Mouse (Mus musculus): Measurements from ENCODE around the gene Enho. TPM values are rescaled to one million over a fixed set of nuclear protein-coding genes. Genes with fewer than 3 reads are reported as not detected.

Gene Enho
- polyA plus RNA-seq, 1 experiment, result 0.39 TPM

DNA sequence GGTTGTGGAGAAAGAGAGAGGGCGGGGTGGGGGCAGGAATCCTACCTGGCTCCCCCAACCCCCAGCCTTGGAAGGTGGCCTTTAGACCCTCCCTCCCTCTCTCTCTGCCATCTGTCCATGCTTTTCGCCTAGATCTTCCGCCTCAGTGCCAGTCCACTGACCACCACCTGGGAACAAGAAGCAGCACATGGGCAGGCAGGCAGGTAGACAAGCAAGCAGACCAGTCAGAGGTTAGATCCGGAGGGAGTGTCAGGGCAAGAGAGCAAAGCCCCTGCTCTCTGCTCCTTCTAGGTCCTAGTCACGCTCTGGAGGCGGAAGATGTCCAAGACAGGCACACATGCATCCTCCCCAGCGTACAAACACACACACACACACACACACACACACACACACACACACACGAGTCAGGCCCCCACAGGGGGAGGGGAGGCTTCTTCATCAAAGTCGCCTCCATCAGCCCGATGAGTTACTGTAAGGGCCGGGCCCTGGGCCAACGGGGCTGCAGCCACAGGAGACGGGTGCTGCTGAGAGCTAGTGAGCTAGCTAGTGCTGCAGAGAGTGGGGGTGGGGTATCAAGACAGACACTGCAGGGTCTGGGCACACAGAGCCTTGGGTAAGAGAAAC, 37.0 kb upstream of the Enho start:
- Histone ChIP-seq H3K27me3 (replicated peaks) (peaks cover 89% of the 10 kb centered on the region), H3K4me1 (no peaks in the 10 kb centered on the region), H3K9me3 (no peaks in the 10 kb centered on the region), H3K36me3 (replicated peaks; ENCODE audit: low read length) (no peaks in the 10 kb centered on the region), H3K4me3 (replicated peaks) (no peak overlapping the region)
- TF ChIP-seq FLI1 (IDR thresholded peaks at IDR 0.05; ENCODE audit: low read length) (no peak), GATA1 (IDR thresholded peaks at IDR 0.05; ENCODE audit: borderline replicate concordance, low read length) (no peak)

DNA sequence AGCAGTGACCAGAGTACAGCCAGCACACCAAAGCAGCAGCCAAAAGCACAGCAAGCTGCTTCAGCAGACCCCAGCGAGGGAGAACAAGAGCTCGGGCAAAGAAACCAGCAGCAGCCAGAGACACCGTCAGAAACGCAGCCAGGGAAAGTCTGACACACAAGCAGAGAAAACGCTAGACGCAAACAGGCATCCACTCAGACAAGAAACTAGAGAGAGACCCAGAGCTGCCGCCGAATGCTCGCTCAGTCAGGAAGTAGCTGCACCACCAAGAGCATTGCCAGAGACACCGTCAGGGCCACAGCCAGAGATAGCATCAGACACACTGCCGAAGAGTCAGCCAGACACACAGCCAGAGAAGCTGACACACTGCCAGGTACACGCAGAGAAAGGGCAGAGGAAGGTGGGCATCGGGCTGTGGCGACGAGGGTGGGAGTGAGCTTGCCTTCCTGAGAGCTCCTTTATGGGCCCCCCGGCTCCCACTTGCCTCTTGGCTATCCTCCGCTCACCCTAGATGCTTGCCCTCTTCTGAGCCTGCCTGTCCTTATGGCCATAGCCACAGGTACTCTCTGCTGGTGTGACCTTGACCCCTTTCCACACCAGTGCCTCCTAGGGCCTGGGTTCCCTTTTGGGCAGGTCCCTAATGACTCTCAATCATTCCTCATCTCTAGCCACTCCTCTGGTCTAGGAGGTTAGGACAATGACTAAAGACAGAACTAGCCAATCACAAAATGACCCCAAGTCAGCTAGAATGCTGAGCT, 36.3 kb upstream of the Enho start:
- Histone ChIP-seq H3K27me3 (replicated peaks) (peaks cover 90% of the 10 kb centered on the region), H3K4me3 (replicated peaks) (peak overlapping the region; percentile 38), H3K4me1 (no peaks in the 10 kb centered on the region), H3K9me3 (no peaks in the 10 kb centered on the region), H3K36me3 (replicated peaks; ENCODE audit: low read length) (no peaks in the 10 kb centered on the region)
- TF ChIP-seq FLI1 (IDR thresholded peaks at IDR 0.05; ENCODE audit: low read length) (no peak), GATA1 (IDR thresholded peaks at IDR 0.05; ENCODE audit: borderline replicate concordance, low read length) (no peak)

DNA sequence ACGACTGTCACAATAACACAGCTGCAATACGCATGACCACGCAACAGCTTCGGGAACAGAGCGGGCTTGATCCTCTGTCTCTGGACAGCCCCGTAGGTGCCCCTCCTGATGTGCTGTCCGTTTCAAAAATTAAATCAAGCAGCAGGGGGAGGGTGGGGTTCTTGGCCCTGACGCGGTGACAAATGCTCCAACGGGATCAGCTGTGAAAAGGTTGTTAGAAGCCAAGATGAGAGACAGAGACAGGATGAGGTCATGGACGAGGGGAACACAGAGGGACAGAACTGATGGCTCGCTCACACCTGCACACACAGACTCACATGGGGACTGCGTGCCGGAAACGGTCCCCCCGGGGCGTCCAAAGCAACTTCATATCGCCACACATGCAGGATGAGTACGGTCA, 33.1 kb upstream of the Enho start:
- H3K4me3 ChIP-seq (replicated peaks), result no peak overlapping the region
- no peaks in the 10 kb centered on the region for H3K9me3 ChIP-seq
- H3K36me3 ChIP-seq (replicated peaks; ENCODE audit: low read length), result no peaks in the 10 kb centered on the region
- H3K27me3 ChIP-seq (replicated peaks), result peaks cover 82% of the 10 kb centered on the region
- H3K4me1 ChIP-seq, result no peaks in the 10 kb centered on the region
- TF ChIP-seq FLI1 (IDR thresholded peaks at IDR 0.05; ENCODE audit: low read length) (no peak), GATA1 (IDR thresholded peaks at IDR 0.05; ENCODE audit: borderline replicate concordance, low read length) (no peak)

DNA sequence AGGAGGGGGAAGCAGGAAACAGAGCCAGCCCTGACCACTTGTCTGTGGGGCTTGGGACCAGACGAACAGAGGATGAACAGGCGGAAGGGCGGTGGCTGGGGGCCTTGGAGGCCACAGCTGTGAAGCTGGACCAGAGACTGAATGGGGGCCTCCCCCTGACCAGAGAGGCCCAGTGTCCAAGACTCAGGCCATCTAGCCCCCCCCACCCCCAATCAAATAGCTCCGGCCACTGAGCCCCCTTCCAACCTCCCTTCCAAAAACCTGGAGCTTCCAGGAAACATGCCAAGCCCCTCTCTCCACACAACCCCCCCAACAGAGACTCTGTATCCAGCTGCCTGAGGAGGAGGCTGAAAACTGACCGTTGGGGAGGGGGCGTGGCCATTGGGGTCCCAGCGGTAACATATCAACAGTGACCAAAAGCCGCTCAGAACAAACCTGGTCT, 32.4 kb upstream of the Enho start:
- peaks cover 80% of the 10 kb centered on the region for H3K27me3 ChIP-seq (replicated peaks)
- TF ChIP-seq GATA1 (IDR thresholded peaks at IDR 0.05; ENCODE audit: borderline replicate concordance, low read length), result no peak
- TF ChIP-seq FLI1 (IDR thresholded peaks at IDR 0.05; ENCODE audit: low read length), result no peak
- no peaks in the 10 kb centered on the region for H3K36me3 ChIP-seq (replicated peaks; ENCODE audit: low read length)

DNA sequence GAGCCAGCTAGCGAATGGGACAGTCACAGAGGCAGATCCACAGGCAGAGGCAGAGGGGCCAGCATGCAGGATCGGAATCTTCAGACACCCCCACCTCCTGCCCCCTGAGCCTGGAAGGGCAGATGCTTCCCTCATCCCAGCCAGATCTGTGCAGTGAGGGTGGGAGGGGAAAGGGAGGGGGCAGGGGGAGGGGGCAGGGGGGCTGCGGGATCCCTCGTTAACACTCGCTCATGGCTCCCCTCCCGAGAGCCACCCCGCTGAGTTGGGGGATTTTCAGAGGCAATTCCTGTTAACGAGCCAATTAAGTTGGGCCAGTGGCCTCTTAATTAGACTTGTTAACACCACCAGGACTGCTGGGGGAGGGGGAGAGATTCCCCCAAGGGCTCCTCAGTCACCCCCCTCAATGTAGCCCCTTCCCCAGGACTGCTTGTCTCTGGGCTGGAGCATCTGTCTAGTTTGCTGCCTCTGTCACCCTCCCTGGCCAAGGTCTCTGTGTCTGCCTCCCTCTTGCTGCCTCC, 31.9 kb upstream of the Enho start:
- TF ChIP-seq GATA1 (IDR thresholded peaks at IDR 0.05; ENCODE audit: borderline replicate concordance, low read length) (no peak), FLI1 (IDR thresholded peaks at IDR 0.05; ENCODE audit: low read length) (no peak)
- Histone ChIP-seq H3K36me3 (replicated peaks; ENCODE audit: low read length) (no peaks in the 10 kb centered on the region), H3K27me3 (replicated peaks) (peaks cover 77% of the 10 kb centered on the region), H3K9me3 (no peaks in the 10 kb centered on the region), H3K4me1 (no peaks in the 10 kb centered on the region), H3K4me3 (replicated peaks) (no peak overlapping the region)

More for the DNA sequence above, 32.4 kb upstream of the Enho start:
- no peak overlapping the region for H3K4me3 ChIP-seq (replicated peaks)
- no peaks in the 10 kb centered on the region for H3K9me3 ChIP-seq
- no peaks in the 10 kb centered on the region for H3K4me1 ChIP-seq

DNA sequence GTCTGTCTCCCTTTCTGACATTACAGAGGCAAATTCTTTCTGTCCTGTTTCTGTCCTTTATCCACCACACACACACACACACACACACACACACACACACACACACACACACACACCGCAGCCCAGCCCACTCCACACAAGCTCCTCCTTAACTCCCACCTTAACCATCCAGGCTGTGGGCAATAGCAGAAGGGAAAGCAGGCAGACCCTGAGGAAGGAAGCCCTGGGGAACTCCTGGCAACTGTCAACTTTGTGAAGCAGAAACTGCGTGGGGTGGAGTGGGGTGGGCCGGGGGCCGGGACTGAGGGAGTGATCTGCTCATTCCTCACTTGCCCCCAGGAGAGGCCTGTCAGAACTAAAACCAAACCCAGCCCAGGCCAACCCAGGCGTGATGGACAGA, 31.4 kb upstream of the Enho start:
- no peak overlapping the region for H3K4me3 ChIP-seq (replicated peaks)
- H3K4me1 ChIP-seq, result no peaks in the 10 kb centered on the region
- H3K9me3 ChIP-seq, result no peaks in the 10 kb centered on the region
- no peak for TF ChIP-seq FLI1 (IDR thresholded peaks at IDR 0.05; ENCODE audit: low read length)
- TF ChIP-seq GATA1 (IDR thresholded peaks at IDR 0.05; ENCODE audit: borderline replicate concordance, low read length), result no peak
- H3K36me3 ChIP-seq (replicated peaks; ENCODE audit: low read length), result no peaks in the 10 kb centered on the region
- peaks cover 76% of the 10 kb centered on the region for H3K27me3 ChIP-seq (replicated peaks)

DNA sequence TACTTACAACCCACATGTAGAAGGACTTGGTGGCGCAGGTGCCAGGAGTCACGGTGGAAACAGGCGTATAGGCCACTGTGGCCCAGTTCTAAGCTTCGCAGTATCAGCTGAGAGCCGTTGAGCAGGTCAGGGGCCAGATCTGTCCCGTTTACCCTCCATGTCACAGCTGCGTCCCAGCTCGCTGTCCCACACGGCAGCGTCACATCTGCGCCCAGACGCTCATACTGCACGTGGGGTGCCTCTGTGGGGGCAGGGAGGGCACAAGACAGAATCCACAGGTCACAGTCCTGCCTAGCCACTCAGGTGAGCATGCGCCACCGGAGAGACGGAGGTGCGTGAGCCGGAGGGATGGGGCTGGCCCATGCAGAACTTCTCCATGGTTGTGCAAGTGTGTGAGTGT, 30.7 kb upstream of the Enho start:
- Histone ChIP-seq H3K4me1 (no peaks in the 10 kb centered on the region), H3K36me3 (replicated peaks; ENCODE audit: low read length) (no peaks in the 10 kb centered on the region), H3K9me3 (no peaks in the 10 kb centered on the region), H3K27me3 (replicated peaks) (peaks cover 73% of the 10 kb centered on the region), H3K4me3 (replicated peaks) (no peak overlapping the region)
- TF ChIP-seq FLI1 (IDR thresholded peaks at IDR 0.05; ENCODE audit: low read length), result no peak

DNA sequence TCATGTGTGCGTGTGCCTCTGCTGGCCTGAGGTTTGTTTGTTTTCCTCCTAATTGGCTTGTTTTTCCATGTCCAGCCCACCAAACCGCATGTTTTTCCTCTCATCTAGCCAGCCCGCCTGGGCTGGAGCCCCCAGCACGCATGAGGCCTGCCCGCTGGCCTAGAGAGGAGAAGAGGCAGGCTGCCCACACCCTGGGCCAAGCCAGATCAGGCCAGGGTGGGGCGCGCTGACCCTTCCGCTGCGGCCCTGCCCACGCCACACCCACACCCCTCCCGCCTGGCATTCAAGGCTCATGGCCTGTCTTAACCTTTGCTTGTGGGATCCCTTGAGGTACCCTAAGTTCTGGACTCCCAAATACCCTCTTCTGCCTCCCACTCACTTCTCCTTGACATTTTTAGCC, 26.5 kb upstream of the Enho start:
- TF ChIP-seq GATA1 (IDR thresholded peaks at IDR 0.05; ENCODE audit: borderline replicate concordance, low read length), result no peak
- TF ChIP-seq FLI1 (IDR thresholded peaks at IDR 0.05; ENCODE audit: low read length), result no peak
- no peak overlapping the region for H3K4me3 ChIP-seq (replicated peaks)
- peaks cover 7% of the 10 kb centered on the region; the same call in 1 of the 2 replicates for H3K4me1 ChIP-seq
- H3K27me3 ChIP-seq (replicated peaks), result peaks cover 74% of the 10 kb centered on the region
- H3K36me3 ChIP-seq (replicated peaks; ENCODE audit: low read length), result no peaks in the 10 kb centered on the region
- H3K9me3 ChIP-seq, result no peaks in the 10 kb centered on the region

DNA sequence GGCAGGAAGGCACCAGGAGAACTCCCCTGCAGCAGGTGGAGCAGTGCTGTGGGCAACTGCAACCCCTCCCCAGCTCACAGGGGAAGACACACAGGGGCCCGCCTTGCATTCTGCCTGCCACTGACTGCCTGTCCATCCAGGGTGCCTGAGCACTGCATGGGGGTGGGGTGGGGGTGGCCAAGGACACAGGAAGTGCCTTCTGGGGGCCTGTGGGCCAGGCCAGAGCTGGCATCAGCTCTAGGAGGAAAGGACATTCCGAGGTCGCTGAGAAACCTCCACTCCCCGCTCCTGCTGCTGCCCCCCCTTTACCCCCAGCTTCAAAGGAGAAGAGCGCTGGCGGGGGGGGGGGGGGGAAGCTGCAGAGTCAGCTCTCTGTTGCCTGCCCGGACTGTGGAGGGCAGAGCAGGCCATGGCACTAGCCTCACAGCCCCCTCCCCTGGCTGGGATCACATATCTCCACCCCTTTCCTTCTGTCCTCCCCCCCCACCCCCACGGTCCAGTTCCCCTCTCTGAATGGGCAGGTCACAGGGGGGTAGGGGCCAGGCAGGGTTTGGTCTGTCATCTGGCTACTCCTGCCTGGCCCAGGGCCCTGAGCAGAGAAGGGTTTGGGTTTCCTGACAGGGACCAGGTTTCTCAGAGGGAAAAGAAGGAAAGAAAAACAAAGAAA, 25.0 kb upstream of the Enho start:
- H3K9me3 ChIP-seq, result no peaks in the 10 kb centered on the region
- no peaks in the 10 kb centered on the region for H3K36me3 ChIP-seq (replicated peaks; ENCODE audit: low read length)
- peaks cover 72% of the 10 kb centered on the region for H3K27me3 ChIP-seq (replicated peaks)
- TF ChIP-seq GATA1 (IDR thresholded peaks at IDR 0.05; ENCODE audit: borderline replicate concordance, low read length) (no peak), FLI1 (IDR thresholded peaks at IDR 0.05; ENCODE audit: low read length) (no peak)
- peaks cover 7% of the 10 kb centered on the region; the same call in 1 of the 2 replicates for H3K4me1 ChIP-seq
- H3K4me3 ChIP-seq (replicated peaks), result peak overlapping the region; percentile 31

DNA sequence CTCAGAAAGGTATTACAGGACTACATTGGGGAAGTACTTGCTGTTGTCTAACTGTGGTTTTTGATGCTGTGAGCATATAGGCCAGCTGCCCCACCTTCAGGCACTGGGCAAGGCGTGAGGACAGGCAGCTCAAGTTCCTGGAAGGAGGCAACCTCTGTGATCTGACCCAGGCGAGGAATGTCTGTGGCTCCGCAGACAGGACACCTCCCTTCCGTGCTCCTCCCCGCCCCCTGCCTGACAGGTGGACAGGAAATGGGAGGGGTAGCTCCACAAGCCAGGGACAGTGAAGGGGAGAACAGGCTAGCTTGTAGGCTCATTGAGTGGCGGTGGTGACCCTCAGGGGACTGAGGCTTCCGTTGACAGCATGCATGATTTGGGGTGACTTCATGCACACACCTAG, 24.4 kb upstream of the Enho start:
- TF ChIP-seq GATA1 (IDR thresholded peaks at IDR 0.05; ENCODE audit: borderline replicate concordance, low read length), result no peak
- TF ChIP-seq FLI1 (IDR thresholded peaks at IDR 0.05; ENCODE audit: low read length), result no peak
- peaks cover 71% of the 10 kb centered on the region for H3K27me3 ChIP-seq (replicated peaks)

More for the DNA sequence above, 24.4 kb upstream of the Enho start:
- H3K4me3 ChIP-seq (replicated peaks), result peak overlapping the region; percentile 31
- peaks cover 7% of the 10 kb centered on the region; the same call in 1 of the 2 replicates for H3K4me1 ChIP-seq
- no peaks in the 10 kb centered on the region for H3K9me3 ChIP-seq
- H3K36me3 ChIP-seq (replicated peaks; ENCODE audit: low read length), result no peaks in the 10 kb centered on the region

All from megakaryocyte, embryonic 14.5 days (primary cell).